In the genomic region with DNA sequence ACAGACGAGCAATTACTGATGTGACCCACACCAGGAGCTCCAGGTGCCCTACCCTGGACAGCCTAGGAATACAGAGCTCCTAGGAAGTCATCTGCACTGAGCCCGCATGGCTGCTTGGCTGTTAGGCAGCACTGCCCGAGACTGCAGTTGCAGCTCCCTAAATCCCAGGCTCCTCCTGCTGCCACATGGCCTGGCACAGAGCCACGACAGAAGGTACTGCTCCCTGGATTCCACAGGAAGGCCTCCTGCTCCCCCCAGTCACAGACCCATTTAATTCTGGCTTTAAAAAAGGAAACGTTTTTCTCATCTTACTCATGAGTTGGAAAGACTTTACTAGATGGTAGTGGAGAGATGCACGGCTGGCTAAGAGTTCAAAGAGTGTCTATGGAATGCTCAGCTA, we compare ENCODE assay signal across 11 mouse cellular contexts. TPM values are rescaled to one million over a fixed set of nuclear protein-coding genes. Genes with fewer than 3 reads are reported as not detected.
DNase-seq lines count a peak whose midpoint lies in the region.
"Had no signal": no experiment of that assay in that cellular context is flagged by ENCODE, and none has a peak within 500 bp of the region (broad histone marks: within the 10 kb centered on the region; RNA-seq: fewer than 3 reads in every experiment).

No protein-coding gene starts in this region.

- peak; percentile 34 for DNase-seq in heart, postnatal 4 days
- DNase-seq in heart, adult 11 months = no peak
- DNase-seq in right cerebral cortex, postnatal 14 days = peak; percentile 75
- DNase-seq in right cerebral cortex, adult 2 months (ENCODE audit: low spot score in 2 of 2) = no peak
- DNase-seq in cerebellum, postnatal 25 days = peak; percentile 88 to 94
- DNase-seq in spleen, adult 12 weeks (ENCODE audit: low spot score) = no peak
- no peak for DNase-seq in gastrocnemius, postnatal 14 days
- DNase-seq: kidney, postnatal 4 days; liver, embryonic 13.5 days; thymus, adult 18-20 months had no signal

- intact Hi-C loops in gastrocnemius, postnatal 14 days (cut with DNase I; ENCODE audit: low total_unique reads) = no loop called here

RNA-seq across cellular contexts. Expression of gene Pgbd5, which starts 10.0 kb away (rescaled TPM):
- 1 to 10 TPM; 3.0 to 3.6 TPM for total RNA-seq in heart, postnatal 4 days (2021)
- total RNA-seq in gastrocnemius, postnatal 14 days (2021) = under 1 TPM; 0.57 to 0.73 TPM
- total RNA-seq: megakaryocyte-erythroid progenitor cell, adult 5-6 weeks had no signal

Comparison
In these comparisons a context has a peak if more than half of its experiments do, and no peak if none do; other contexts are left out.
1. DNase-seq: peak in heart, postnatal 4 days (single experiment), right cerebral cortex, postnatal 14 days (single experiment) and cerebellum, postnatal 25 days (2 of 2); none in heart, adult 11 months (single experiment), right cerebral cortex, adult 2 months (0 of 2), spleen, adult 12 weeks (single experiment) and gastrocnemius, postnatal 14 days (single experiment).